Mouse (Mus musculus) limb, embryonic 11.5 days (tissue): ENCODE data around the gene Fscn3. TPM values are rescaled to one million over a fixed set of nuclear protein-coding genes. Genes with fewer than 3 reads are reported as not detected.

Source experiments
- ATAC-seq: fragments of 200-750 bp; cut with Nextera tagmentation; 2 replicates; pipeline ENCODE4 v1.8.0; 2017; ENCODE audit warnings: low read depth; ENCODE audit not compliant: insufficient number of reproducible peaks, low FRiP score, low TSS enrichment
- DNase-seq: peaks from one replicate; pipeline ENCODE4 v3.0.0-alpha.2; 2015; ENCODE audit warnings: low spot score
- H3K27ac ChIP-seq: fragments of 300-500 bp; sonication (generic); replicated peaks from 2 replicates; pipeline ENCODE4 v1.5.1; 2014; ENCODE audit warnings: low read depth, mild to moderate bottlenecking, low read length
- H3K27me3 ChIP-seq: fragments of 300-500 bp; sonication (generic); 2 replicates; pipeline ENCODE4 v1.6.1; 2014; ENCODE audit warnings: mild to moderate bottlenecking, low read length, mixed read lengths; ENCODE audit not compliant: control insufficient read depth, insufficient read depth
- H3K36me3 ChIP-seq: fragments of 300-500 bp; sonication (generic); 2 replicates; pipeline ENCODE4 v1.6.1; 2014; ENCODE audit warnings: mild to moderate bottlenecking, low read length, moderate library complexity, mixed read lengths; ENCODE audit not compliant: control insufficient read depth, insufficient read depth
- H3K4me1 ChIP-seq: fragments of 300-500 bp; sonication (generic); 2 replicates; pipeline ENCODE4 v1.6.1; 2014; ENCODE audit warnings: low read length, mixed read lengths; ENCODE audit not compliant: control insufficient read depth, insufficient read depth
- H3K4me2 ChIP-seq: fragments of 300-500 bp; sonication (generic); 2 replicates; pipeline ENCODE4 v1.6.1; 2014; ENCODE audit warnings: low read depth, mild to moderate bottlenecking, moderate library complexity; ENCODE audit not compliant: severe bottlenecking
- H3K4me3 ChIP-seq: fragments of 300-500 bp; sonication (generic); 2 replicates; pipeline ENCODE4 v1.5.1; 2014; ENCODE audit warnings: low read depth, low read length
- H3K9ac ChIP-seq: fragments of 300-500 bp; sonication (generic); 2 replicates; pipeline ENCODE4 v1.6.1; 2014; ENCODE audit warnings: mild to moderate bottlenecking, low read length
- H3K9me3 ChIP-seq: fragments of 300-500 bp; sonication (generic); 2 replicates; pipeline ENCODE4 v1.6.1; 2016; ENCODE audit warnings: low read length; ENCODE audit not compliant: control insufficient read depth
- WGBS: fragments of 180-500 bp; shearing (Covaris S2); extraction: QIAGEN DNeasy Blood & Tissue Kit; methylation state at CpG from one replicate; pipeline ENCODE4 v1.1.7; 2014; 5-methylcytosine and 5-hydroxymethylcytosine counted together
- polyA plus RNA-seq: library from polyadenylated mRNA; unstranded; fragments of >200 nt; fragmentation: Nextera tagmentation; extraction: Ambion mirVana; gene quantifications from 2 replicates; pipeline ENCODE4 v1.2.1, GENCODE M21; 2014

Gene Fscn3
- polyA plus RNA-seq, 1 experiment from 2014 or later = not detected

GRCm38 (mm10) chr6:28486471-28486870 lies 58.9 kb downstream of the Fscn3 start:
- DNase-seq (no peak), ATAC-seq (no peak)
- WGBS = 84% methylated on average over 2 of the region's 2 CpGs
- Histone ChIP-seq H3K27ac (no peak overlapping the region), H3K27me3 (no peaks in the 10 kb centered on the region), H3K36me3 (peaks cover 4% of the 10 kb centered on the region; the same call in 1 of the 2 replicates), H3K4me2 (no peak overlapping the region), H3K4me1 (peaks cover 7% of the 10 kb centered on the region; the same call in 1 of the 2 replicates), H3K4me3 (no peak overlapping the region), H3K9me3 (no peaks in the 10 kb centered on the region), H3K9ac (no peak overlapping the region)

- no peak overlapping the region for H3K4me3 ChIP-seq
- DNase-seq (no peak), ATAC-seq (no peak)
- peaks cover 4% of the 10 kb centered on the region; the same call in 1 of the 2 replicates for H3K4me1 ChIP-seq
- H3K9me3 ChIP-seq = no peaks in the 10 kb centered on the region
- H3K4me2 ChIP-seq = no peak overlapping the region
- no peak overlapping the region for H3K9ac ChIP-seq
- H3K36me3 ChIP-seq = peaks cover 4% of the 10 kb centered on the region; the same call in 1 of the 2 replicates
- WGBS = 92% methylated on average over 7 of the region's 7 CpGs
- H3K27me3 ChIP-seq = no peaks in the 10 kb centered on the region
- no peak overlapping the region for H3K27ac ChIP-seq
Measured at GRCm38 (mm10) chr6:28486905-28487304, 59.3 kb downstream of the Fscn3 start.

Other genes starting within 250 kb of the Fscn3 start
- gene Zfp800, start 29.8 kb upstream of the Fscn3 start, polyA plus RNA-seq = 12.5 and 14.6 TPM in 2 replicates
- 302 and 320 TPM in 2 replicates for gene Arf5, start 4.2 kb upstream of the Fscn3 start, polyA plus RNA-seq
- gene Gcc1, start 601 bp downstream of the Fscn3 start, polyA plus RNA-seq = 7.3 and 8.0 TPM in 2 replicates
- gene Pax4, start 21.6 kb downstream of the Fscn3 start, polyA plus RNA-seq = not detected in 2 replicates
- gene Snd1, start 47.4 kb downstream of the Fscn3 start, polyA plus RNA-seq = 120 and 124 TPM in 2 replicates